Mouse (Mus musculus) urinary bladder, postnatal 0 days (tissue): ENCODE measurements around the gene Pced1b. TPM values are rescaled to one million over a fixed set of nuclear protein-coding genes. Genes with fewer than 3 reads are reported as not detected.

Experiments
- polyA plus RNA-seq: library from polyadenylated mRNA; unstranded; fragments of >200 nt; fragmentation: Nextera tagmentation; extraction: Ambion mirVana; gene quantifications from 2 replicates; pipeline ENCODE4 v1.2.1, GENCODE M21; 2015

Gene Pced1b
- polyA plus RNA-seq, result 4.1 and 4.7 TPM in 2 replicates

GRCm38 (mm10) chr15:97246911-97247790 lies at the start of gene Pced1b, which contains the start of gene Amigo2:
Gene Pced1b (plus strand): TSS chr15:97247107.
Gene Amigo2 (minus strand): TSS chr15:97247287.

Other genes starting within 250 kb of the Pced1b start
- 30.3 and 44.6 TPM in 2 replicates for gene Slc38a4, start 191.2 kb upstream of the Pced1b start, polyA plus RNA-seq
- 7.6 and 8.1 TPM in 2 replicates for gene Amigo2, start 180 bp downstream of the Pced1b start, polyA plus RNA-seq